Mouse (Mus musculus) hematopoietic stem cell, adult 5-6 weeks (primary cell): Measurements from ENCODE around the gene Robo4. TPM values are rescaled to one million over a fixed set of nuclear protein-coding genes. Genes with fewer than 3 reads are reported as not detected.
A peak's percentile ranks its signal among the peaks of the same experiment; 100 is the strongest.

Source experiments
- ATAC-seq, 2 experiments: fragments of 125-278 bp in 1 of 2; replicated peaks in 1 of 2; 2 replicates each; pipeline ENCODE4 v1.8.0; 2016 to 2017; ENCODE audit warnings: inconsistent platforms in 2 of 2, mild to moderate bottlenecking in 2 of 2, moderate number of reproducible peaks in 2 of 2, low read depth in 1 of 2, moderate TSS enrichment in 1 of 2; ENCODE audit not compliant: low FRiP score in 2 of 2, poor library complexity in 2 of 2, severe bottlenecking in 2 of 2, insufficient read depth in 1 of 2, low TSS enrichment in 1 of 2
- total RNA-seq: library from RNA; stranded (forward); fragments of 172-1452, 232-1000 nt; gene quantifications from 2 replicates; pipeline ENCODE4 v1.2.3, GENCODE M21; 2017

The Robo4 gene
- total RNA-seq, 1 experiment from 2014 or later = 6.2 TPM

GRCm38 (mm10) chr9:37462764-37463163 is 61.1 kb downstream of the Robo4 start:
- peak in 1 of 2 experiments; percentile 46; a peak in 1 of 4 replicates for ATAC-seq

Other genes starting within 250 kb of the Robo4 start
- gene Tmem218, start 193.7 kb upstream of the Robo4 start, total RNA-seq = 6.1 and 7.1 TPM in 2 replicates
- gene Slc37a2, start 146.2 kb upstream of the Robo4 start, total RNA-seq = 0.55 and 0.69 TPM in 2 replicates
- gene Ccdc15, start 53.5 kb upstream of the Robo4 start, total RNA-seq = 18.2 and 20.9 TPM in 2 replicates
- gene Hepacam, start 34.5 kb upstream of the Robo4 start, total RNA-seq = not detected in 2 replicates
- 1.4 and 2.3 TPM in 2 replicates for gene Robo3, start 31.3 kb downstream of the Robo4 start, total RNA-seq
- 44.3 and 63.0 TPM in 2 replicates for gene Msantd2, start 87.4 kb downstream of the Robo4 start, total RNA-seq
- gene Esam, start 126.2 kb downstream of the Robo4 start, total RNA-seq = 12.3 and 15.7 TPM in 2 replicates
- gene Vsig2, start 137.4 kb downstream of the Robo4 start, total RNA-seq = 2.2 and 4.9 TPM in 2 replicates
- gene Nrgn, start 151.0 kb downstream of the Robo4 start, total RNA-seq = 24.4 and 42.0 TPM in 2 replicates
- gene Siae, start 153.8 kb downstream of the Robo4 start, total RNA-seq = 26.1 and 29.4 TPM in 2 replicates
- 6.2 and 24.1 TPM in 2 replicates for gene Spa17, start 211.8 kb downstream of the Robo4 start, total RNA-seq